Mouse (Mus musculus): ENCODE results near the gene Zfyve27. TPM values are rescaled to one million over a fixed set of nuclear protein-coding genes. Genes with fewer than 3 reads are reported as not detected.

Zfyve27 gene
- polyA plus RNA-seq, 1 experiment = 25.0 TPM

GRCm38 (mm10) chr19:42125501-42126218, 38.1 kb upstream of the Zfyve27 start:
- Histone ChIP-seq H3K4me1 (ENCODE audit: control insufficient read depth, insufficient read depth, low read length) (peaks cover 8% of the 10 kb centered on the region), H3K27me3 (ENCODE audit: control insufficient read depth, insufficient read depth, low read length, poor library complexity, severe bottlenecking) (no peaks in the 10 kb centered on the region), H3K9me3 (replicated peaks; ENCODE audit: control insufficient read depth, insufficient read depth, low read length, poor library complexity, severe bottlenecking) (no peaks in the 10 kb centered on the region), H3K36me3 (ENCODE audit: control insufficient read depth, insufficient read depth, low read length, poor library complexity, severe bottlenecking) (peaks cover 27% of the 10 kb centered on the region), H3K27ac (ENCODE audit: insufficient read depth, low read length) (peak overlapping the region; percentile 13; the same call in 1 of the 2 replicates), H3K9ac (ENCODE audit: low read depth, poor library complexity, severe bottlenecking) (peak overlapping the region; percentile 37), H3K4me3 (ENCODE audit: low read depth, low read length) (peak overlapping the region; percentile 19; the same call in 1 of the 2 replicates)
- TF ChIP-seq POLR2A (IDR thresholded peaks at IDR 0.05; ENCODE audit: insufficient read depth, low read length) = no peak

GRCm38 (mm10) chr19:42126219-42126605, 37.5 kb upstream of the Zfyve27 start:
- H3K9me3 ChIP-seq (replicated peaks; ENCODE audit: control insufficient read depth, insufficient read depth, low read length, poor library complexity, severe bottlenecking) = no peaks in the 10 kb centered on the region
- H3K4me3 ChIP-seq (ENCODE audit: low read depth, low read length) = peak overlapping the region; percentile 19
- TF ChIP-seq POLR2A (IDR thresholded peaks at IDR 0.05; ENCODE audit: insufficient read depth, low read length) (no peak), EP300 (IDR thresholded peaks at IDR 0.05; ENCODE audit: insufficient read depth, low read depth, low read length) (no peak), CTCF (IDR thresholded peaks at IDR 0.05; ENCODE audit: low read depth, low read length) (no peak)
- H3K27me3 ChIP-seq (ENCODE audit: control insufficient read depth, insufficient read depth, low read length, poor library complexity, severe bottlenecking) = no peaks in the 10 kb centered on the region
- H3K27ac ChIP-seq (ENCODE audit: insufficient read depth, low read length) = peak overlapping the region; percentile 13; the same call in 1 of the 2 replicates
- peak overlapping the region; percentile 86; the same call in 1 of the 2 replicates for H3K9ac ChIP-seq (ENCODE audit: low read depth, poor library complexity, severe bottlenecking)
- H3K36me3 ChIP-seq (ENCODE audit: control insufficient read depth, insufficient read depth, low read length, poor library complexity, severe bottlenecking) = peaks cover 22% of the 10 kb centered on the region
- H3K4me1 ChIP-seq (ENCODE audit: control insufficient read depth, insufficient read depth, low read length) = peaks cover 8% of the 10 kb centered on the region

- Histone ChIP-seq H3K4me3 (ENCODE audit: low read depth, low read length) (peak overlapping the region; percentile 11), H3K4me1 (ENCODE audit: control insufficient read depth, insufficient read depth, low read length) (peaks cover 8% of the 10 kb centered on the region), H3K9ac (ENCODE audit: low read depth, poor library complexity, severe bottlenecking) (peak overlapping the region; percentile 86), H3K9me3 (replicated peaks; ENCODE audit: control insufficient read depth, insufficient read depth, low read length, poor library complexity, severe bottlenecking) (no peaks in the 10 kb centered on the region), H3K27me3 (ENCODE audit: control insufficient read depth, insufficient read depth, low read length, poor library complexity, severe bottlenecking) (no peaks in the 10 kb centered on the region), H3K27ac (ENCODE audit: insufficient read depth, low read length) (no peak overlapping the region), H3K36me3 (ENCODE audit: control insufficient read depth, insufficient read depth, low read length, poor library complexity, severe bottlenecking) (peaks cover 16% of the 10 kb centered on the region)
- TF ChIP-seq CTCF (IDR thresholded peaks at IDR 0.05; ENCODE audit: low read depth, low read length) = no peak
- TF ChIP-seq POLR2A (IDR thresholded peaks at IDR 0.05; ENCODE audit: insufficient read depth, low read length) = no peak
- TF ChIP-seq EP300 (IDR thresholded peaks at IDR 0.05; ENCODE audit: insufficient read depth, low read depth, low read length) = no peak
Measured at GRCm38 (mm10) chr19:42127024-42127423, 36.7 kb upstream of the Zfyve27 start.

GRCm38 (mm10) chr19:42128052-42128740, 35.6 kb upstream of the Zfyve27 start:
- Histone ChIP-seq H3K9me3 (replicated peaks; ENCODE audit: control insufficient read depth, insufficient read depth, low read length, poor library complexity, severe bottlenecking) (no peaks in the 10 kb centered on the region), H3K36me3 (ENCODE audit: control insufficient read depth, insufficient read depth, low read length, poor library complexity, severe bottlenecking) (peaks cover 13% of the 10 kb centered on the region), H3K4me1 (ENCODE audit: control insufficient read depth, insufficient read depth, low read length) (peaks cover 8% of the 10 kb centered on the region), H3K9ac (ENCODE audit: low read depth, poor library complexity, severe bottlenecking) (peak overlapping the region; percentile 86), H3K4me3 (ENCODE audit: low read depth, low read length) (peak overlapping the region; percentile 90), H3K27me3 (ENCODE audit: control insufficient read depth, insufficient read depth, low read length, poor library complexity, severe bottlenecking) (no peaks in the 10 kb centered on the region), H3K27ac (ENCODE audit: insufficient read depth, low read length) (peak overlapping the region; percentile 72)
- TF ChIP-seq EP300 (IDR thresholded peaks at IDR 0.05; ENCODE audit: insufficient read depth, low read depth, low read length) = no peak
- TF ChIP-seq CTCF (IDR thresholded peaks at IDR 0.05; ENCODE audit: low read depth, low read length) = no peak
- TF ChIP-seq POLR2A (IDR thresholded peaks at IDR 0.05; ENCODE audit: insufficient read depth, low read length) = no peak

- peaks cover 5% of the 10 kb centered on the region for H3K36me3 ChIP-seq (ENCODE audit: control insufficient read depth, insufficient read depth, low read length, poor library complexity, severe bottlenecking)
- TF ChIP-seq CTCF (IDR thresholded peaks at IDR 0.05; ENCODE audit: low read depth, low read length) (no peak), EP300 (IDR thresholded peaks at IDR 0.05; ENCODE audit: insufficient read depth, low read depth, low read length) (peak; percentile 77; the same call in 1 of the 2 replicates), POLR2A (IDR thresholded peaks at IDR 0.05; ENCODE audit: insufficient read depth, low read length) (peak; percentile 62)
- no peaks in the 10 kb centered on the region for H3K9me3 ChIP-seq (replicated peaks; ENCODE audit: control insufficient read depth, insufficient read depth, low read length, poor library complexity, severe bottlenecking)
- H3K27me3 ChIP-seq (ENCODE audit: control insufficient read depth, insufficient read depth, low read length, poor library complexity, severe bottlenecking) = no peaks in the 10 kb centered on the region
- H3K9ac ChIP-seq (ENCODE audit: low read depth, poor library complexity, severe bottlenecking) = peak within 1 kb of the TSS; percentile 86
- peak within 1 kb of the TSS; percentile 97 for H3K27ac ChIP-seq (ENCODE audit: insufficient read depth, low read length)
- peak within 1 kb of the TSS; percentile 90 for H3K4me3 ChIP-seq (ENCODE audit: low read depth, low read length)
- H3K4me1 ChIP-seq (ENCODE audit: control insufficient read depth, insufficient read depth, low read length) = peaks cover 6% of the 10 kb centered on the region
Measured at GRCm38 (mm10) chr19:42128787-42129508, 34.8 kb upstream of the Zfyve27 start, which contains the start of gene Avpi1. Gene Avpi1 (minus strand): TSS chr19:42129059.
